Mouse (Mus musculus): ENCODE measurements around the gene Knl1.

The Knl1 gene

GRCm38 (mm10) chr2:119040882-119041281, 6.0 kb upstream of the Knl1 start:
- DNase-seq = no peak

GRCm38 (mm10) chr2:119045163-119045562, 1.8 kb upstream of the Knl1 start:
- DNase-seq = no peak

- DNase-seq = no peak
These were observed 930 bp downstream of the Knl1 start for GRCm38 (mm10) chr2:119047849-119048248.

DNA sequence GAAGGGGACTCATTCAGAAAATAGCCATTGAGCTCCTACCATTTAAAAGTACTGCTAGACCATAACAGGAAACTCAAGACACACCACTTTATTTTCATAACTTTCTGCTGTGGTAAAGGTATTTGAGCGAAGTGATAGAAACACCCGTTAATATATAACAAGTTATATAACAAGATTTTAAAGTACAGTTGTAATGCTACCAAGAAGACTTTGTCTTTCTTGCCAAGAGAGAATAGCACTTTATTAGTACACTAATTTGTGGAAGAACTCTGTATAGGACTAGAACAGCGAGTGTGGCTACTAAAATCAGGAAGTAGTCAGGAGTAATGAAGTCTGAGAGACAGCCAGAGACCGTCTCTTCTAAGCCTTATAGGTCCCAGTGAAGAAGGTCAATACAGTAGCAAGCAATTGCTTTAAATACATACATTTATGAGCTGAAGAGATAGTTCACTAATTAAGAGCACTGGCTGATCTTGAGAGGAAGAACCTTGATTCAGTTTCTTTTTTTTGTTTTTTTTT, 3.3 kb downstream of the Knl1 start:
- no peak for DNase-seq

- no peak for DNase-seq
These were observed 13.2 kb downstream of the Knl1 start for GRCm38 (mm10) chr2:119060139-119060538.

- DNase-seq = no peak
These were observed 25.5 kb downstream of the Knl1 start for GRCm38 (mm10) chr2:119072397-119072796.

DNA sequence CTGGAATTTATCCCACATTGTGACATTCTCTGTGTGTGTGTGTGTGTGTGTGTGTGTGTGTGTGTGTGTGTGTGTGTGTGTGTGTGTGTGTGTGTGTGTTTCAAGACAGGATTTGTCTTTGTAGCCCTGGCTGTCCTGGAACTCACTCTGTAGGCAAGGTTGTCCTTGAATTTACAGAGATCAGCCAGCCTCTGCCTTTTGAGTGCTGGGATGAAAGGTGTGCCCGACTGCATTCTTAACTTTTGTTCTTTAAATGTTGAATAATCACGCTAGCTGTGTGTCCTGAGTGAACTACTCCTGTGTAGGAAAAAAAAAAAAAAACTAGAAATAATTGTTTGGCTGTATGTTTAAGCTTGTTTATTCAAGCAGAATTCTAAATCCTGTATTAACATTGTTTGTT, 39.2 kb downstream of the Knl1 start:
- DNase-seq = no peak

DNA sequence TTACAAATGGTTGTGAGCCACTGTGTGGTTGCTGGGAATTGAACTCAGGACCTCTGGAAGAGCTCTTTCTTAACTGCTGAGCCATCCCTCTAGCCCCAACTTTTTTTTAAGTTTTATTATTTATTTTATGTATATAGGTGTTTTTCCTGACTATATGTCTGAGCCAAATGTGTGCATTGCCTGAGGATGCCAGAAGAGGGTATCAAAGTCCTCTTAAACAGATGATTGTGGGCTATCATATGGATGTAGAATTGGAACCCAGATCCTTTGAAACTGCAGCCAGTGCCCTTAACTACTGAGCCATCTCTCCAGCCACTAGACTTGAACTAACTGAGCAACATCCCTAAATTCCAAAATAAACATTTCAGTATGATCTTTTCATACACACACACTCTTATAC, 54.6 kb downstream of the Knl1 start:
- DNase-seq = no peak

DNA sequence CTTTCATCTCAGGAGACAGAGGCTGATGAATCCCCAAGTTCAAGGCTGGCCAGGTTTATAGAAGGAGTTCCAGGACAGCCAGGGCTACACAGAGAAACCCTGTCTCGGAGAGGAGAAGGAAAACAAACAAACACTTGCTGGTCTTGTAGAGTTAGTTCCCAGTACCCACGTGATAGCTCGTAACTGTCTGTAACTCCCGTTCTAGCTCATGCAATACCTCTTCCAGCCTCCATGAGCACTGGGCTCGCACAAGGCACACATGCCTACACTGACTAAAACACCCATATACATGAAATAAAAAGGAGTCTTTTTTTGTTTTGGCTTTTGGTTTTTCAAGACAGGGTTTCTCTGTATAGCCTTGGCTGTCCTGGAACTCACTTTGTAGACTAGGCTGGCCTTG, 59.7 kb downstream of the Knl1 start:
- DNase-seq = no peak

DNA sequence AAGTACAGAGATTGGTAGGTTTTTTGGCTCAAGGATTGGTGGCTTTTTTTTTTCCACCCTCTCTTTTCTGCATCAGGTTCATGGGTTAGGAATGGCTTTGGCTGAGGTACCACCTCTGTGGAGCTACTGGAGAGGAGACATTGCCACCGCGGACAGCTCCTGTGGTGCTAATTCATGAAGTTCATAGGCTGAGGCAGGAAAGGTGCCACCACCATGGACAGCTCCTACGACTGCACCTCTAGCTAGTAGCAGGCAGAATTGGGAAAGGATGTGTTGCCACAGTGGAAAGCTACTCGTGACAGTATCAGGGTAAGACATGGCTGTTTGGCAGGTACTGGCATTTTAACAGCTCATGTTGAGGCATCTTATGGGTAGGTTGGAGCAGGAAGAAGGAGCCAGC, 61.6 kb downstream of the Knl1 start:
- DNase-seq = peak; percentile 9 to 14

DNA sequence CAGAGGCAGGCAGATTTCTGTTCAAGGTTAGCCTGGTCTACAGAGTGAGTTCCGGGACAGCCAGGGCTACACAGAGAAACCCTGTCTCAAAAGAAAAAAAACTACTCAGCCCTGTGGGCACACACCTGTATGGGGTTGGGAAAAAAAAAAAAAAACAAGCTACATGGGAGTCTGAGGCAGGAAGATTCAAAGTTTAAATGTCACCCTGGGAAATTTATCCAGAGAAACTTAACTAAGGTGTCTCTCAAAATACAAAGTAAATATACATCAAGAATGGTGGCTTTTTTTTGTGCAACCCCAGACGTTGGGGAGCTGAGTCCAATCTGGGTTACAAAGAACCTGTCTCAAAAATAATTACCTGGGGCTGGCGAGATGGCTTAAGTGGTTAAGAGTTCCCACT, 64.1 kb downstream of the Knl1 start:
- no peak for DNase-seq

- DNase-seq = peak; percentile 84 to 87
These were observed 65.7 kb downstream of the Knl1 start, which contains the start of gene Rad51 for GRCm38 (mm10) chr2:119112438-119113112. Rad51 (plus strand) TSS chr2:119112793.

GRCm38 (mm10) chr2:119113121-119113925, 66.4 kb downstream of the Knl1 start:
- DNase-seq = no peak

DNA sequence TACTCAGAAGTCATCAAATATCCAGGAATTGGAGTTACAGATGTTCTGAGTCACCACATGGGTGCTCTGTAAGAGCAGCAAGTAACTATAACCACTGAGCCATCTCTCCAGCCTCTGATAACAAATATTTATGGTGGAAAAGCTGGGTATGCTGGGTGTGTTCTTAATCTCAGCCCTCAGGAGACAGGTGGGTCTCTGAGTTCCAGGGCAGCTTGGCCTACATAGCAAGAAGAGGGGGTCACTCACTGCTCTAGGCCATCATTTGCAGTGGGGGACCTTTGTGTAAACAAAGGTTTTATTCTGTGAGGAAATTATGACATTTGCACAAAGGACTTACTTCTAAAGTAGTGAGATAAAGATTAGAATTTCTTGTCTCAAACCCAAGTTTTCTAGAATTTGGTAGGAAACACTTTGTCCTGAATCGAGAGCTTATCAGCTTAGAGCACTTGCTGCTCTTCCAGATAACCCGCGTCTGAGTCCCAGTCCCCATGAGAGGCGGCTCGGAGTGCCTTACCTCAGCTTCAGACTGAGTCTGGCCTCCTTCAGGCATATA, 89.5 kb downstream of the Knl1 start:
- no peak for DNase-seq

DNA sequence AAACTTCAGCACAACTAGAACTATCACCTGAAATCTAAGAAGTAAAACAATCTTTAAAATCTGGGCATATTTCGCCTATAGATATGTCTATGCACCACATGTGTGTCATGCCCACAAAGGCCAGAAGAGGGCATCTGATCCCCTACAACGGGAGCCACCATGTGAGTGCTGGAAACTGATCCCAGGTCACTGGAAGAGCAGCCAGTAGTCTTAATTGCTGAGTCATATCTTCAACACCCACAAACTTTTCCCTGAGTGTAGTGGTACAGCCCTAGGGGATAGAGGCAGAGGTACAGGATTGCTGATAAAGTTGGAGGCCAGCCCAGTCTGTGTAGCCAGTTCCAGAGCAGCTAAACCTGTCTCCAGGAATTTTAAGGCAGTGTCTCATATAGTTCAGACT, 98.3 kb downstream of the Knl1 start:
- no peak for DNase-seq

GRCm38 (mm10) chr2:119146435-119146834, 99.5 kb downstream of the Knl1 start:
- no peak for DNase-seq

DNA sequence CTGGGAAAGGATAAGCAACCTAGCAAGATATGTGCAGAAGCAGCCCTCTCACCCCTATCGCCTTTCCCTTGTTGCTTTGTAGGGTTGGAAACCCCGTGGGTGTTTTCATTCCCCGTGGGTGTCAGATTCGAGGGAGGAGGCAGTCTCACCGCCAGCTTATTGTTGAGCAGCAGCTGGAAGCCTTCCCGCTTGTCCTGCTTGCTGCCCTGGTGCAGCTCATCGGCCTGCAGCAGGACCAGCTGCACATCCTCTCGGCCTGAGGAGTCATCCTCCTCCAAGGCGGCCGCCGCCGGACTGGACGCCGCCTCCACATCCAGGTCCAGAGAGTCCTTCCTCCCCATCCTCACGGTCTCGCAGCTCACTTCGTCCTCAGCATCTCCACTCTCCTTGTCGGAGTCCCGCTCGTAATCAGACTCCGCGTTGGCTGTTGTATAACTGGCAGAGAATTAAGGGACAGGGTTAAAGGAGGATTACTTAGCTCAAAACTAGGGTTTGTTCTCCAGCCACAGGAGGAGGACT, 100.3 kb downstream of the Knl1 start:
- DNase-seq = no peak

DNA sequence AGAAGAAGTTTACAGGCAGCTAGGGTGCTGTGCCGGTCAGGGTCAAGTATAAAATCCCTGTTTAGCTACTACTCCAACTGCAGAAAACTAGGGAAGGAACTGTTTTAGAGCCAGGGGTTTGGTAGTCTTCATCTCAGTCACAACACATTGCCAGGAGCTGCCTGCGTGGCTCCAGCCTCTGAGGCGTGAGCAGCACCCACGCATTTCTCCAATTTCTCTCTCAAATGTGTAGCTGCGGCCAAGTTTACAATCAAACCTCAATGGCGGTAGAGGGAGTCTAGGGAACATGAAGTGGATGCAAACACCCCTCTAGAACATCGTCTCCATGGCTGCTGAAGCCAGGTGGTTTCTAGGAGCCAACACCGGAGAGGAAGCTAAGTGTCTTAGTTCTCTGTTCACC, 100.9 kb downstream of the Knl1 start:
- DNase-seq = no peak

DNA sequence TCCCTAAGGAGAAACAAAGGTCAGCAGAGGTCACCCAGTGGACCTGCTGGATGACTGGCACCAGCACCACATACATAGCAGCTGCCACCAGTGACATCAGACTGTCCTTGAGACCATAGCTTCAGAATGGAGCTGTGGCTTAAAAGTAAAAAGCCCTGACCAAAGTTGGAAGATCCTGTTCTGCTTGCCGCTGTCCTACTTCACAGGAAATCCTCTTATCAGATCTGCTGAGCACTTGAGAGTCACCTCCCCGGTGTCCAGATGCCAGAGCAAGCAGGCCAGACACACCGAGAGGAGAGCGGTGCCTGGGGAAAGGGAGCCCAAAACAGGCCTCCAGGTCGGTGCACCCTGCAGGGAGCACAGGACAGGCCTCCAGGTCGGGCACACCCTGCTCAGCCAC, 105.3 kb downstream of the Knl1 start:
- no peak for DNase-seq

DNA sequence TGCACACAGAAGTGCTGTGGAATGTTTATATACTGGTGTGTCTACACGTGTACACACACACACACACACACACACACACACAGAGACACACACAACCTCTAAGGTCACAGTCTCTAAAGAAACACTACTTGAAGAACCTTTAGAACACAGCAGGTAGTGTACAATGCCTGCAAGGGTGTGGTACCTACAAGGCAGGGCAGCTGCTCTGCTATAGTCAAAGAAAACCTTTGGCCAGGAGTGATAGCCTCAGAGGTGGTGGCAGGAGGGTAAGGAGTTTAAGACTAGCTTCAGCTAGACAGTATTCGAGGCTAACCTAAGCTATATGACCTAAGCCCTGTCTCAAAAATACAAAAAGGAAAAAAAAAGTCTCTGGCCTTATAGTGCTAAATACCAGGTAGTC, 107.8 kb downstream of the Knl1 start:
- DNase-seq = no peak
